Mouse (Mus musculus): ENCODE measurements around the gene Art5.

- TF ChIP-seq CTCF (IDR thresholded peaks at IDR 0.05; ENCODE audit: control insufficient read depth, insufficient read depth, insufficient read length), result no peak
- TF ChIP-seq USF1 (IDR thresholded peaks at IDR 0.05; ENCODE audit: low read depth), result peak; percentile 27
- no peak for TF ChIP-seq CEBPB (IDR thresholded peaks at IDR 0.05; ENCODE audit: low read depth)
- no peak for TF ChIP-seq MYOG (IDR thresholded peaks at IDR 0.05; ENCODE audit: control insufficient read depth, extremely low read depth, insufficient read length)
- no peak for TF ChIP-seq MAX (IDR thresholded peaks at IDR 0.05)
- TF ChIP-seq MYOD1 (IDR thresholded peaks at IDR 0.05; ENCODE audit: control insufficient read depth, insufficient read length, low read depth), result no peak
Measured at GRCm38 (mm10) chr7:102066363-102066762, 42.9 kb downstream of the Art5 start.
